Mouse (Mus musculus): ENCODE measurements at regions not wholly inside any gene's neighbourhood (a gene's known extent, or its start where the extent isn't known, plus 50 kb on each side); places are given as distances from the start of the nearest gene placed in this dataset.

GRCm38 (mm10) chr6:103927094-103927493 is 416.7 kb downstream of the Chl1 start:
- TF ChIP-seq CTCF (IDR thresholded peaks at IDR 0.05; ENCODE audit: borderline replicate concordance, extremely low read depth, insufficient read depth, insufficient read length) (no peak), POLR2A (IDR thresholded peaks at IDR 0.05; ENCODE audit: borderline replicate concordance, extremely low read depth, insufficient read depth, insufficient read length, poor library complexity, severe bottlenecking) (no peak)

Measured in brain, embryonic 14.5 days (tissue).